11 mouse cellular contexts compared by ENCODE assay signal in the genomic region with DNA sequence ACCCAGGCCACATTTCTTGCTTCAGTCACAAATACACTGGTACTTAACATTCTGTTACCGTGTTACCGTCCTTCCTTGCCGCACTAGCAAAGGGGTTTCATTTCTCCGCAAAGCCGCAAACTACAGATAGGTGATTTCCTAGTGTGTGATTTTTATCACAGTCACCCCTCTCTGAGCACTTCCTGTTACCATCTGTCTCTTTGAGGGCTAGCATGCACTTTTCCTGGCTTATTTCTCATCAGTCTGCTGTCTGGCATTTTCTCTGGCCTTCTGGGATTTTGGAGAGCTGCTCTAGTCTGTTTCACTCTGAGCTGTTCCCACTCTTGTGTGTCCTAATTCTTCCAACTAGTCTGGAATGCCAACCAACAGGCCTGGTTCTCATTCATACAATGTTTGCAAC. TPM values are rescaled to one million over a fixed set of nuclear protein-coding genes. Genes with fewer than 3 reads are reported as not detected.
DNase-seq lines count a peak whose midpoint lies in the region; ATAC-seq and TF ChIP-seq lines count a peak whose summit lies in the region.
"Had no signal": no experiment of that assay in that cellular context is flagged by ENCODE, and none has a peak within 500 bp of the region (broad histone marks: within the 10 kb centered on the region; RNA-seq: fewer than 3 reads in every experiment).

No protein-coding gene starts in this region.

- no peak for DNase-seq in hindbrain, postnatal 0 days (ENCODE audit: low spot score)
- peak; percentile 63 for DNase-seq in cerebellum, adult 11 months
- DNase-seq in forebrain, embryonic 14.5 days (ENCODE audit: low spot score), result peak; percentile 45
- no peak for DNase-seq in liver, postnatal 0 days
- DNase-seq: kidney, adult 8-10 months had no signal

- no peak for TF ChIP-seq EP300 in liver, postnatal 0 days (IDR thresholded peaks at IDR 0.05; ENCODE audit: low read depth)

- peak overlapping the region; percentile 70 for H3K27ac ChIP-seq in hindbrain, postnatal 0 days
- no peak overlapping the region for H3K27ac ChIP-seq in hindbrain, embryonic 13.5 days
- H3K27ac ChIP-seq in forebrain, embryonic 14.5 days (ENCODE audit: low read depth, low read length), result no peak overlapping the region
- H3K27ac ChIP-seq in midbrain, embryonic 15.5 days, result peak overlapping the region; percentile 48
- no peak overlapping the region for H3K27ac ChIP-seq in heart, embryonic 12.5 days (ENCODE audit: poor library complexity, severe bottlenecking)
- no peak overlapping the region for H3K27ac ChIP-seq in liver, postnatal 0 days (ENCODE audit: low read depth)
- H3K27ac ChIP-seq: embryonic facial prominence, embryonic 10.5 days; heart, embryonic 13.5 days had no signal

- no peaks in the 10 kb centered on the region for H3K27me3 ChIP-seq in hindbrain, postnatal 0 days (ENCODE audit: insufficient read depth, low read length)
- no peaks in the 10 kb centered on the region for H3K27me3 ChIP-seq in hindbrain, embryonic 13.5 days
- no peaks in the 10 kb centered on the region for H3K27me3 ChIP-seq in forebrain, embryonic 14.5 days (replicated peaks; ENCODE audit: control insufficient read depth, insufficient read depth, low read length)
- no peaks in the 10 kb centered on the region for H3K27me3 ChIP-seq in midbrain, embryonic 15.5 days (replicated peaks)
- H3K27me3 ChIP-seq in heart, embryonic 12.5 days (replicated peaks), result no peaks in the 10 kb centered on the region
- no peaks in the 10 kb centered on the region for H3K27me3 ChIP-seq in liver, postnatal 0 days (ENCODE audit: insufficient read depth, low read length)
- H3K27me3 ChIP-seq: heart, embryonic 13.5 days had no signal

- H3K36me3 ChIP-seq in hindbrain, postnatal 0 days (ENCODE audit: insufficient read depth, low read length), result no peaks in the 10 kb centered on the region
- H3K36me3 ChIP-seq in hindbrain, embryonic 13.5 days, result peaks cover 4% of the 10 kb centered on the region; the same call in 1 of the 2 replicates
- H3K36me3 ChIP-seq in forebrain, embryonic 14.5 days (ENCODE audit: control insufficient read depth, insufficient read depth, low read length), result no peaks in the 10 kb centered on the region
- 0 out of 2 replicates have a peak, but pooled peaks cover 4% of the 10 kb centered on the region for H3K36me3 ChIP-seq in midbrain, embryonic 15.5 days (replicated peaks)
- 0 out of 2 replicates have a peak, but pooled peaks cover 3% of the 10 kb centered on the region for H3K36me3 ChIP-seq in heart, embryonic 12.5 days
- H3K36me3 ChIP-seq in liver, postnatal 0 days (replicated peaks; ENCODE audit: insufficient read depth, low read length), result no peaks in the 10 kb centered on the region

- H3K4me1 ChIP-seq in hindbrain, postnatal 0 days (ENCODE audit: insufficient read depth, low read length), result peaks cover 4% of the 10 kb centered on the region; the same call in 1 of the 2 replicates
- peaks cover 11% of the 10 kb centered on the region for H3K4me1 ChIP-seq in hindbrain, embryonic 13.5 days (replicated peaks)
- H3K4me1 ChIP-seq in forebrain, embryonic 14.5 days (ENCODE audit: control insufficient read depth, insufficient read depth, low read length), result peaks cover 21% of the 10 kb centered on the region
- peaks cover 45% of the 10 kb centered on the region for H3K4me1 ChIP-seq in midbrain, embryonic 15.5 days
- H3K4me1 ChIP-seq in heart, embryonic 12.5 days (replicated peaks), result peaks cover 5% of the 10 kb centered on the region; the same call in 1 of the 2 replicates
- no peaks in the 10 kb centered on the region for H3K4me1 ChIP-seq in liver, postnatal 0 days (ENCODE audit: insufficient read depth)
- H3K4me1 ChIP-seq: embryonic facial prominence, embryonic 10.5 days had no signal

- 73% methylated on average over 5 of the region's 5 CpGs for WGBS in hindbrain, postnatal 0 days
- WGBS in hindbrain, embryonic 13.5 days, result 82% methylated on average over 5 of the region's 5 CpGs
- WGBS in forebrain, embryonic 14.5 days, result 79% methylated on average over 5 of the region's 5 CpGs
- WGBS in midbrain, embryonic 15.5 days, result 70% methylated on average over 5 of the region's 5 CpGs
- 77% methylated on average over 5 of the region's 5 CpGs for WGBS in heart, embryonic 12.5 days
- 74% methylated on average over 5 of the region's 5 CpGs for WGBS in liver, postnatal 0 days (ENCODE audit: insufficient replicate concordance)

- TF ChIP-seq CTCF in hindbrain, postnatal 0 days (IDR thresholded peaks at IDR 0.05; ENCODE audit: low read depth), result no peak
- no peak for TF ChIP-seq CTCF in liver, postnatal 0 days (IDR thresholded peaks at IDR 0.05; ENCODE audit: low read depth)

- H3K4me3 ChIP-seq in hindbrain, postnatal 0 days (ENCODE audit: low read length), result no peak overlapping the region
- H3K4me3 ChIP-seq in hindbrain, embryonic 13.5 days, result no peak overlapping the region
- H3K4me3 ChIP-seq in forebrain, embryonic 14.5 days (ENCODE audit: low read depth, low read length), result no peak overlapping the region
- no peak overlapping the region for H3K4me3 ChIP-seq in midbrain, embryonic 15.5 days
- no peak overlapping the region for H3K4me3 ChIP-seq in heart, embryonic 12.5 days
- H3K4me3 ChIP-seq in liver, postnatal 0 days (ENCODE audit: low read depth, low read length), result no peak overlapping the region
- H3K4me3 ChIP-seq: embryonic facial prominence, embryonic 10.5 days; heart, embryonic 13.5 days had no signal

- no peak overlapping the region for H3K4me2 ChIP-seq in hindbrain, postnatal 0 days (ENCODE audit: low read depth, low read length)
- no peak overlapping the region for H3K4me2 ChIP-seq in hindbrain, embryonic 13.5 days
- H3K4me2 ChIP-seq in forebrain, embryonic 14.5 days (ENCODE audit: low read length), result no peak overlapping the region
- no peak overlapping the region for H3K4me2 ChIP-seq in midbrain, embryonic 15.5 days
- H3K4me2 ChIP-seq in heart, embryonic 12.5 days, result no peak overlapping the region
- H3K4me2 ChIP-seq in liver, postnatal 0 days (ENCODE audit: low read depth, low read length), result no peak overlapping the region
- H3K4me2 ChIP-seq: heart, embryonic 13.5 days had no signal

- H3K9ac ChIP-seq in hindbrain, postnatal 0 days (replicated peaks; ENCODE audit: low read length), result no peak overlapping the region
- no peak overlapping the region for H3K9ac ChIP-seq in hindbrain, embryonic 13.5 days
- no peak overlapping the region for H3K9ac ChIP-seq in forebrain, embryonic 14.5 days (ENCODE audit: low read length)
- no peak overlapping the region for H3K9ac ChIP-seq in midbrain, embryonic 15.5 days
- no peak overlapping the region for H3K9ac ChIP-seq in heart, embryonic 12.5 days
- no peak overlapping the region for H3K9ac ChIP-seq in liver, postnatal 0 days (replicated peaks)
- H3K9ac ChIP-seq: heart, embryonic 13.5 days had no signal

- no peak for ATAC-seq in hindbrain, postnatal 0 days
- ATAC-seq in hindbrain, embryonic 13.5 days (ENCODE audit: low FRiP score), result no peak
- ATAC-seq in forebrain, embryonic 14.5 days, result peak; percentile 35; the same call in 1 of the 2 replicates
- no peak for ATAC-seq in midbrain, embryonic 15.5 days (replicated peaks)
- ATAC-seq in heart, embryonic 12.5 days (ENCODE audit: insufficient number of reproducible peaks, low FRiP score), result no peak
- no peak for ATAC-seq in liver, postnatal 0 days
- no peak for ATAC-seq in erythroid progenitor cell, adult 5-6 weeks (replicated peaks; ENCODE audit: low FRiP score, poor library complexity, severe bottlenecking)

- no peaks in the 10 kb centered on the region for H3K9me3 ChIP-seq in hindbrain, postnatal 0 days (ENCODE audit: low read length)
- no peaks in the 10 kb centered on the region for H3K9me3 ChIP-seq in hindbrain, embryonic 13.5 days
- no peaks in the 10 kb centered on the region for H3K9me3 ChIP-seq in forebrain, embryonic 14.5 days (replicated peaks; ENCODE audit: control insufficient read depth, low read length)
- H3K9me3 ChIP-seq in midbrain, embryonic 15.5 days, result no peaks in the 10 kb centered on the region
- H3K9me3 ChIP-seq in heart, embryonic 12.5 days (replicated peaks), result no peaks in the 10 kb centered on the region
- H3K9me3 ChIP-seq in liver, postnatal 0 days (ENCODE audit: low read length), result no peaks in the 10 kb centered on the region
- H3K9me3 ChIP-seq: embryonic facial prominence, embryonic 10.5 days; heart, embryonic 13.5 days had no signal

RNA-seq across cellular contexts. Expression of a gene that starts 33.8 kb away (rescaled TPM):
- 614 and 704 TPM in 2 replicates for total RNA-seq in hindbrain, postnatal 0 days (2014; rRNA removed)
- 1,088 and 1,129 TPM in 2 replicates for polyA plus RNA-seq in hindbrain, postnatal 0 days (2015; fragmentation: Nextera tagmentation; extraction: Ambion mirVana)
- polyA plus RNA-seq in hindbrain, embryonic 13.5 days (2015; fragmentation: Nextera tagmentation; extraction: Ambion mirVana), result 601 and 621 TPM in 2 replicates
- 438 and 505 TPM in 2 replicates for polyA plus RNA-seq in forebrain, embryonic 14.5 days (2014; fragmentation: Nextera tagmentation; extraction: Ambion mirVana)
- polyA plus RNA-seq in midbrain, embryonic 15.5 days (2015; fragmentation: Nextera tagmentation; extraction: Ambion mirVana), result 862 and 895 TPM in 2 replicates
- 194 and 198 TPM in 2 replicates for polyA plus RNA-seq in heart, embryonic 12.5 days (2016; fragmentation: Nextera tagmentation; extraction: Ambion mirVana)
- 4.7 and 5.8 TPM in 2 replicates for polyA plus RNA-seq in liver, postnatal 0 days (2015; fragmentation: Nextera tagmentation; extraction: Ambion mirVana)
- total RNA-seq in erythroid progenitor cell, adult 5-6 weeks (2015; ENCODE audit: low replicate concordance), result not detected in 2 replicates
- total RNA-seq in erythroid progenitor cell, adult 5-6 weeks (2017; ENCODE audit: low replicate concordance), result not detected in 2 replicates

Comparison
In these comparisons a context has a peak if more than half of its experiments do, and no peak if none do; other contexts are left out.
1. H3K27ac ChIP-seq: peak in hindbrain, postnatal 0 days (single experiment) and midbrain, embryonic 15.5 days (single experiment); none in hindbrain, embryonic 13.5 days (single experiment), forebrain, embryonic 14.5 days (single experiment), heart, embryonic 12.5 days (single experiment) and liver, postnatal 0 days (single experiment).
2. DNase-seq: peak in cerebellum, adult 11 months (single experiment) and forebrain, embryonic 14.5 days (single experiment); none in hindbrain, postnatal 0 days (single experiment) and liver, postnatal 0 days (single experiment).
3. RNA of a gene that starts 33.8 kb away (polyA plus RNA-seq): 1,088 to 1,129 TPM in hindbrain, postnatal 0 days, 862 to 895 TPM in midbrain, embryonic 15.5 days, 601 to 621 TPM in hindbrain, embryonic 13.5 days, 438 to 505 TPM in forebrain, embryonic 14.5 days and 194 to 198 TPM in heart, embryonic 12.5 days; 4.7 to 5.8 TPM in liver, postnatal 0 days; every median in the first group is over 10 times any median in the second.